Mouse (Mus musculus): ENCODE results near the gene Aaed1. TPM values are rescaled to one million over a fixed set of nuclear protein-coding genes. Genes with fewer than 3 reads are reported as not detected.
A peak's percentile ranks its signal among the peaks of the same experiment; 100 is the strongest.

The Aaed1 gene
- total and polyA plus RNA-seq, 3 experiments: 4.2 to 29.9 (median 16.0) TPM

GRCm38 (mm10) chr13:64306078-64306477 is 6.4 kb downstream of the Aaed1 start:
- Histone ChIP-seq H3K4me3 (ENCODE audit: low read depth, low read length) (no peak overlapping the region), H3K9me3 (replicated peaks) (no peaks in the 10 kb centered on the region), H3K36me3 (replicated peaks) (peaks cover 48% of the 10 kb centered on the region), H3K4me1 (ENCODE audit: insufficient read depth, low read depth, low read length) (peaks cover 26% of the 10 kb centered on the region), H3K27me3 (ENCODE audit: insufficient read depth, low read length) (no peaks in the 10 kb centered on the region)
- DNase-seq (ENCODE audit: low spot score): no peak
- 0 out of 2 replicates have a peak, but pooled peaks have one; percentile 51 for ATAC-seq (ENCODE audit: extremely low read depth, insufficient number of reproducible peaks, low FRiP score, poor library complexity, severe bottlenecking)
- no peak for TF ChIP-seq TAL1 (conservative IDR thresholded peaks at IDR 0.05; ENCODE audit: low read depth, low read length)
- TF ChIP-seq GATA1 (IDR thresholded peaks at IDR 0.05; ENCODE audit: borderline replicate concordance, low read length): no peak
- TF ChIP-seq CTCF (IDR thresholded peaks at IDR 0.05; ENCODE audit: low read depth, low read length): peak; percentile 67
- TF ChIP-seq POLR2AphosphoS5 (IDR thresholded peaks at IDR 0.05; ENCODE audit: insufficient replicate concordance, low read depth, low read length): no peak
- no peak for TF ChIP-seq GATA2 (IDR thresholded peaks at IDR 0.05; ENCODE audit: borderline replicate concordance, low read depth, low read length)

- Histone ChIP-seq H3K4me3 (ENCODE audit: low read depth, low read length) (no peak overlapping the region), H3K9me3 (replicated peaks) (no peaks in the 10 kb centered on the region), H3K36me3 (replicated peaks) (peaks cover 35% of the 10 kb centered on the region), H3K27me3 (ENCODE audit: insufficient read depth, low read length) (no peaks in the 10 kb centered on the region), H3K4me1 (ENCODE audit: insufficient read depth, low read depth, low read length) (no peaks in the 10 kb centered on the region)
- TF ChIP-seq CTCF (IDR thresholded peaks at IDR 0.05; ENCODE audit: low read depth, low read length): no peak
- no peak for TF ChIP-seq GATA1 (IDR thresholded peaks at IDR 0.05; ENCODE audit: borderline replicate concordance, low read length)
- TF ChIP-seq TAL1 (conservative IDR thresholded peaks at IDR 0.05; ENCODE audit: low read depth, low read length): no peak
- TF ChIP-seq POLR2AphosphoS5 (IDR thresholded peaks at IDR 0.05; ENCODE audit: insufficient replicate concordance, low read depth, low read length): no peak
- no peak for TF ChIP-seq GATA2 (IDR thresholded peaks at IDR 0.05; ENCODE audit: borderline replicate concordance, low read depth, low read length)
- DNase-seq (ENCODE audit: low spot score) (no peak), ATAC-seq (ENCODE audit: extremely low read depth, insufficient number of reproducible peaks, low FRiP score, poor library complexity, severe bottlenecking) (no peak)
Measured at GRCm38 (mm10) chr13:64299069-64299468, 13.4 kb downstream of the Aaed1 start.

- no peak for DNase-seq (ENCODE audit: low spot score)
- peaks cover 2% of the 10 kb centered on the region for H3K36me3 ChIP-seq (replicated peaks)
- ATAC-seq (ENCODE audit: extremely low read depth, insufficient number of reproducible peaks, low FRiP score, poor library complexity, severe bottlenecking): no peak
- H3K4me3 ChIP-seq (ENCODE audit: low read depth, low read length): no peak overlapping the region
- no peaks in the 10 kb centered on the region for H3K4me1 ChIP-seq (ENCODE audit: insufficient read depth, low read depth, low read length)
- H3K27me3 ChIP-seq (ENCODE audit: insufficient read depth, low read length): no peaks in the 10 kb centered on the region
- peaks cover 5% of the 10 kb centered on the region for H3K9me3 ChIP-seq (replicated peaks)
- no peak for TF ChIP-seq POLR2AphosphoS5 (IDR thresholded peaks at IDR 0.05; ENCODE audit: insufficient replicate concordance, low read depth, low read length)
- no peak for TF ChIP-seq GATA1 (IDR thresholded peaks at IDR 0.05; ENCODE audit: borderline replicate concordance, low read length)
- no peak for TF ChIP-seq CTCF (IDR thresholded peaks at IDR 0.05; ENCODE audit: low read depth, low read length)
- TF ChIP-seq GATA2 (IDR thresholded peaks at IDR 0.05; ENCODE audit: borderline replicate concordance, low read depth, low read length): no peak
- TF ChIP-seq TAL1 (conservative IDR thresholded peaks at IDR 0.05; ENCODE audit: low read depth, low read length): no peak
Measured at GRCm38 (mm10) chr13:64286791-64287190, 25.7 kb downstream of the Aaed1 start.

GRCm38 (mm10) chr13:64286321-64286720 is 26.2 kb downstream of the Aaed1 start:
- no peak for DNase-seq (ENCODE audit: low spot score)
- H3K4me3 ChIP-seq (ENCODE audit: low read depth, low read length): no peak overlapping the region
- no peak for ATAC-seq (ENCODE audit: extremely low read depth, insufficient number of reproducible peaks, low FRiP score, poor library complexity, severe bottlenecking)
- TF ChIP-seq POLR2AphosphoS5 (IDR thresholded peaks at IDR 0.05; ENCODE audit: insufficient replicate concordance, low read depth, low read length) (no peak), GATA2 (IDR thresholded peaks at IDR 0.05; ENCODE audit: borderline replicate concordance, low read depth, low read length) (no peak), TAL1 (conservative IDR thresholded peaks at IDR 0.05; ENCODE audit: low read depth, low read length) (no peak), GATA1 (IDR thresholded peaks at IDR 0.05; ENCODE audit: borderline replicate concordance, low read length) (no peak), CTCF (IDR thresholded peaks at IDR 0.05; ENCODE audit: low read depth, low read length) (no peak)
- peaks cover 2% of the 10 kb centered on the region for H3K36me3 ChIP-seq (replicated peaks)
- H3K27me3 ChIP-seq (ENCODE audit: insufficient read depth, low read length): no peaks in the 10 kb centered on the region
- H3K9me3 ChIP-seq (replicated peaks): peaks cover 5% of the 10 kb centered on the region
- H3K4me1 ChIP-seq (ENCODE audit: insufficient read depth, low read depth, low read length): no peaks in the 10 kb centered on the region

GRCm38 (mm10) chr13:64284676-64285075 is 27.8 kb downstream of the Aaed1 start:
- no peaks in the 10 kb centered on the region for H3K36me3 ChIP-seq (replicated peaks)
- TF ChIP-seq CTCF (IDR thresholded peaks at IDR 0.05; ENCODE audit: low read depth, low read length): no peak
- no peak for TF ChIP-seq GATA1 (IDR thresholded peaks at IDR 0.05; ENCODE audit: borderline replicate concordance, low read length)
- TF ChIP-seq TAL1 (conservative IDR thresholded peaks at IDR 0.05; ENCODE audit: low read depth, low read length): no peak
- no peak for TF ChIP-seq POLR2AphosphoS5 (IDR thresholded peaks at IDR 0.05; ENCODE audit: insufficient replicate concordance, low read depth, low read length)
- no peak for TF ChIP-seq GATA2 (IDR thresholded peaks at IDR 0.05; ENCODE audit: borderline replicate concordance, low read depth, low read length)
- ATAC-seq (ENCODE audit: extremely low read depth, insufficient number of reproducible peaks, low FRiP score, poor library complexity, severe bottlenecking) (no peak), DNase-seq (ENCODE audit: low spot score) (no peak)
- no peaks in the 10 kb centered on the region for H3K4me1 ChIP-seq (ENCODE audit: insufficient read depth, low read depth, low read length)
- H3K9me3 ChIP-seq (replicated peaks): peaks cover 5% of the 10 kb centered on the region
- no peaks in the 10 kb centered on the region for H3K27me3 ChIP-seq (ENCODE audit: insufficient read depth, low read length)
- no peak overlapping the region for H3K4me3 ChIP-seq (ENCODE audit: low read depth, low read length)

GRCm38 (mm10) chr13:64280940-64281339 is 31.6 kb downstream of the Aaed1 start:
- no peak for ATAC-seq (ENCODE audit: extremely low read depth, insufficient number of reproducible peaks, low FRiP score, poor library complexity, severe bottlenecking)
- no peak overlapping the region for H3K4me3 ChIP-seq (ENCODE audit: low read depth, low read length)
- TF ChIP-seq GATA1 (IDR thresholded peaks at IDR 0.05; ENCODE audit: borderline replicate concordance, low read length): no peak
- TF ChIP-seq GATA2 (IDR thresholded peaks at IDR 0.05; ENCODE audit: borderline replicate concordance, low read depth, low read length): no peak
- TF ChIP-seq TAL1 (conservative IDR thresholded peaks at IDR 0.05; ENCODE audit: low read depth, low read length): no peak
- TF ChIP-seq POLR2AphosphoS5 (IDR thresholded peaks at IDR 0.05; ENCODE audit: insufficient replicate concordance, low read depth, low read length): no peak
- TF ChIP-seq CTCF (IDR thresholded peaks at IDR 0.05; ENCODE audit: low read depth, low read length): no peak

More at GRCm38 (mm10) chr13:64280940-64281339, 31.6 kb downstream of the Aaed1 start:
- peaks cover 5% of the 10 kb centered on the region for H3K9me3 ChIP-seq (replicated peaks)
- H3K4me1 ChIP-seq (ENCODE audit: insufficient read depth, low read depth, low read length): no peaks in the 10 kb centered on the region
- no peak for DNase-seq (ENCODE audit: low spot score)
- H3K27me3 ChIP-seq (ENCODE audit: insufficient read depth, low read length): no peaks in the 10 kb centered on the region
- no peaks in the 10 kb centered on the region for H3K36me3 ChIP-seq (replicated peaks)

All from G1E (cell line).